Mouse (Mus musculus) natural killer cell, adult 2 months (primary cell): ENCODE data around the gene Babam2.

ENCODE experiments used
- DNase-seq, 2 experiments: peaks; one replicate each; pipeline ENCODE4 v3.0.0; 2022; ENCODE audit warnings: low spot score in 2 of 2

Babam2 gene

DNA sequence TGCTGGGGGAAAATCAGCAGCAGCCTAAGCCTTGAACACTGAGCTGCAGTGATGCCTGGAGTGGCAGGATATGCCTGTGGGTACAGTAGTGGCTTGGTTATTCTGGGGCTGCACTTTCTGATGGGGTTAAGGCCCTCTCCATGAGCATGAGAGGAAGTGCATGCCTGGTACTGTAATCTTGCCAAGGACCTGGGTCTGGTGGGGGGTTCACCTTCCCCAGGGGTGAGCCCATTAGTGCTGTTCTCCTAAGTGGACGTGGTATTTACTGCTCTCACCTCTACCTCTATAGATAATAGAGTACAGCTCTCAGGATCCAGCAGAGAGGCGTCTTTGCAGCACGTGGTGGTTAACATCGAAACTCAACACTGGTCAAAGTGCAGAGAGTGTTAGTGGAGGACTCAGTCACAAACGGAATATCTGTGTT is 16.4 kb downstream of the Babam2 start:
- DNase-seq, result peak; percentile 21 to 40

DNA sequence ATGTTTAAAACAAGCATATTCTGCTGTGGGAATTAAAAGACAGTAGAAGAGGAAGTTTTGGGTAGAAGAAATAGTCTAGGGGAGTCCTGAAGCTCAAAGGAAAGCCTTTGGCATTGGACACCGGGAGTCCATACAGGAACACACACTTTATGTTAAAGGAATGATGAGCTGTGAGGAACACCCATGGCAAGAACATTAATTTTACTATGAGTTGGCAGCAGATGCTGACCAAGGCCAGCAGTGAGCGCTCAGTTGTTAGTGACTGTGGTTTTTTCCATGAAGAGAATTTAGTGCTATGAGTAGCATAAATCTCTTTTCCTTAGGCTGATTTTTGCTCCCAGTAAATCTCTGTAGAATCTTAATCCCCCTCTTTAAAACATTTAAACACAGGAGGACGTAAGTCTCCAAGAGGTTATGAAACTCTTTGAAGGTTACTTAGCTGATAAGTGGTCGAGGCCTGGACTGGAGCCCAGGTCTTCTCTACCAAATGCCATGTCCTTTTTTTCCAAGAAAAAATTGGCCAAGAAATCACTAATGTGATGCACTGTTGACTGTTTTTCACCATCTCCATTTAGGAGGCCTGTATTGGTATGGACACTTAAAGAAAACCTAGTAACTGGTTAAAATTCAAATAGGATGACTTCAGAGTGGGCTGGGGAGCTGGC is 18.1 kb downstream of the Babam2 start:
- DNase-seq, result no peak

DNA sequence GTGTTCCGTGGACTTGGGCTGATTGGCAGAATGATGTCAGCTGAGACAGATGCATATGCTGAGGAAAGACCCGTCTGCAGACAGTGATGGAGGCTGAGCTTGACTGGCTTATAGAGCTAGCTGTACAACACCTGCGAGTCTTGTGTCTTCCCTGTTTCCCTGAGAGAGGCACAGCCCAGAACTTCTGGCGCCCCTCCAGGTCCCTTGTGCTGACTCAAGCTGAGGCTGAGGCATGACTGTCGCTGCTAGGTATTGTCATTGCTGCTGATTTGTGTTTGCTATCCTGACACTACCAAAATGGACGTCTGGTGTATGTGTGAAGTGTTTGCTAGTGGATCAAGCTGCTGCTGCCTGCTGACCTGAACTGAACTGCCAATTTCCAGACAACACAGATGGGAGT is 27.0 kb downstream of the Babam2 start:
- DNase-seq, result no peak

DNA sequence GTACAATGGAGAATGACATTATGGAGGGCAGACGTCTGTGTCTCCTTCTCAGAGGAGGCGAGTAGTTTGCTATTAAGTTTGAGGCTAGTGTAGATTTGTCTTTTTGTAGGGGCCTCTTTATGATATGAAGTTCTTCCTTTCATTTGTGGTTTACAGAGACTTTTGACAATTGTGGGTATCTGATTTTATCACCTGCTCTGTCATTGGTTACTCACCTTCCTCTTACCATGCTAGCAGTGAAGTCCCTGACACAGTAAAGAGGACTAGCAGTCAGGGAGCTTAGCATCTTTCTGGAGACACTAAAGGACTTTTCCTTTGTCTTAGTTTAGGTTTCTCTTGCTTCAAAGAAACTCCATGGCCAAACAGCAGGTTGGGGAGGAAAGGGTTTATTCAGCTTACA is 28.4 kb downstream of the Babam2 start:
- peak in 1 of 2 experiments; percentile 10 for DNase-seq

DNA sequence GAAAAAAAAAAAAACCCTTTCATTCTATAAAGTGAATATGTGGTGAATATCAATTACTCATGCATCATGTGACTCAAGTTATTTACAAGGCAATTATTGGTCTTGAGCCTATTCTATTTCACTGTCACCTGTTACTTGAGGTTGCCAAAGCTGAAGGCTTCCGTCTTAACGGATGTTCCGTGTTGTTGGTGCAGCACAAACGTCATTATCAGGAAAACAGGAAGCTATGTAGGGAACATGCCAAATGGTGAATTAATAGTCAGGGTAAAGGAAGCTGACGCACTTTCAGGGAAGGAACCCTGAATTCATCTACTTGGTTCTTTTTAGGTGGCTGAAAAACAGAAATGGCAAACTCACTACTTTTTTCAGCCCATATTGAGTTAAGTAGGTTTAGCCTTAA is 30.0 kb downstream of the Babam2 start:
- DNase-seq, result no peak

DNA sequence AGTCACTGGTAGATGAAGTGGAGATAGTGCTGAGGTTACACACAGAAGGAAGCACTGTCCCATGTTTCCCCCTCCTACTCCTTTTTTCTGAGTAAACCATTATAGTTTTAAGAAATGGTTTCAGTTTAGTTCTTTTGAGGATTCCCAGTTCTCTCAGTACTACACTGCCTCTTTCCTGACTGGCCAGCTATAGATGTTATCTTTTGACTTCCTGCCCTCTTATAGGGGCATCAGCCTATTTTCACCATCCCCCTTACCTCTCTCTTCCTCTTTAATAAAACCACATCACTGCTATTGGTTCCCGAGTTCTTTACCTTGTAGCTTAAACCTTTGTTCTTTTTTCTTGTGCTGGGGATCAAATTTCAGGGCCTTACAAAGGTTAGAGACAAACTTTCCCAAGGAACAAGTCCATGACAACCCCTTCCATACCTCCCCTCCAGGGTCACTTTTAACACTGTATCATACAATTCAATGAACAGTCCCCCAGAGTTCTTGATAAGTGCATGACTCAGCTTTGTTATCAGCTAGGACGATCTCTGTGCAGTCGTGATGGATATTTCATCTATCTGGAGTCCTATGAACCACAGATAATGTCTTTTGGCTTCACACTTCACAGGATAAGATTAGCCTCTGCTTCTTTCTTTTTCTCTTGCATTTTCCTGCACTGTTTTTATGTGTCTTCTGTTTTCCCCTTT is 35.3 kb downstream of the Babam2 start:
- DNase-seq, result no peak

DNA sequence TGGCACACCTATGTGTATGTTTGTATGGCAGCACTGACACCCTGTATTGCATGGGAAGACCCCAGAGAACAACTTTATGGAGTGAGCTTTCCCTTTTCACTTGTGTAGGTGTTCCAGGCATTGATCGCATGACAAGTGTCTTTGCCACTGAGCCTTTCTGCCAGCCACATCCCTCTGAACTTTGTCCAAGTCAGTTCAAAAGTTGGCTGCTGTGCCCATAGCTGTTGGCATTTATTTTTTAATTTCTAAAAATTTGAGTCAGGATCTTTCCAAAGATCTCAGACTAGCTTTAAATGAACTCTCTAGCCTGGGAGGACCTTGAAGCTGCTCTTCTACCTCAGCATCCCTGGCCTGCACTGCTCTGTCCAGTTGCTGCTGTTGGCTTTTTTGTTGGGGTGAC is 44.4 kb downstream of the Babam2 start:
- DNase-seq, result no peak

DNA sequence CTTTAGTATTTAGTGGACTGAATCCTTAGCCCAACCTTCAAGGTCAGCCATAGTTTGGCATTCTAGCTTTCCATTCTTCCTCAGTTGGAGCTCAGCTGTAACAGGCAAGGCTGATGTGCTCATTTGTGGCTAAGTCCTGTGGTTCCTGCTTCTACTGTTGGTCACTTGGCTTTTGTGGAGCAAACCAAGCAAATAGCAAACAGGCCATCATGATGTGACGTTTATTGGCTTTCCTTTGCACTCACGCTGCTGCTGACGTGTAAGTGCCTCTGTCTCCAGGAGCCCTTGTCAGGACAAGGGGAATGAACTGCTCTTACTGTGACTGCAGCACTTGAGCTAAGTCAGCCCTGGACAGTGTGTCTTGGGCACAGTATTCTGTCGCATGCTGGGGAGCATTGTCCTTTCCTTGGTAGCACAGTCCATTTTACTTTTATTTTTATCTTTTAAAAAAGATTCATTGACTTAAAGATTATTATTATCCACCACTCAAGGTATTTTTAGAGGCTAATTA is 45.1 kb downstream of the Babam2 start:
- DNase-seq, result no peak

DNA sequence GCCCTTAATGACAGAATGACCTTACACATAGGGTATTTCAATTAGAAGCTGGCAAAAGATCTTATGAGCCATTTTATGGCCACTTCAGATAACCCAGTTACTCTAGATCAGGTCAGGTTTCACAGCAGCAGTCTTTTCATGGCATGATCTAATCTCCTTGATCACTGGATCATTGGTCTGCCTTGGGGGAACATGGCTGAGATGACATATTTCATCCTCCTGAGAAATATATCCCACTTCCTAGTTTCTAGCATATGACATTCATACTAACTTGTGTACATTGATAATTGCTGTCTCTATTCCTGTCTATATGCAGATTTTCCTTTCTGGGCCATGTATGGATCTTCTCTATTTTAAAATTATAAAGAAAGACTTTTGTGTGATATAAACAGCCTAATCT is 51.9 kb downstream of the Babam2 start:
- DNase-seq, result no peak

DNA sequence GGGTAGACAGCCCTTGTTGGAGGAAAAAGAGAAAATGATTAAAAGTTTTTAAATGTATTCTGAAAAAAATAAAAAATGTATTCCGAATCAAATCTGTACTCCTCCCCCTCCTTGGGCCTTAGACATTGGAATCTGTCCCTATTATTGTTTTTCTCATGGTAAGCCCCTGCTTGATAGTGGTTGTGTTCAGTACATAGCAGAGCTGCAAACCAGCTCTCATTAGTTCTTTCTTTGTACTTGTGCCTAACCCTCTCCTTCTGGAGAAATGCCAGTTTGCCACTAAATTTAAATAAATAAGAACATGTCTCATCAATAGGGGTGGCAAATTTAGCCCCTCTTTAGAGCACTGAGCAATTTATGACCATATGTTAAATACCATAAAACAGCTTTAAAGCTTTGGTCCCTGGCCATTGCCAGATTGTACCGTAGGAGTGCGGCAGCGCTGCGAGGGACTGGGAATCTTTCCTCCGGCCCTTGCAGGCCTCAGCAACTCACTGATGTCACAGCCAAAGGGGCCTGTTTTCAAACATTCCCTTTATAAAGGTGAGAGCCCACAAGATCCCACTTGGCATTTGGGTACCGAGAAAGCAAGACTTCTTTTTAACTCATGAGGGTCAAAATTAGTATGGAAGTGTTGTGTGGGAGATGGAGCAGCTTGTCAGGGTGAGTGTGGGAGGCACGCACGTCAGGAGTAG is 52.9 kb downstream of the Babam2 start:
- DNase-seq, result no peak

DNA sequence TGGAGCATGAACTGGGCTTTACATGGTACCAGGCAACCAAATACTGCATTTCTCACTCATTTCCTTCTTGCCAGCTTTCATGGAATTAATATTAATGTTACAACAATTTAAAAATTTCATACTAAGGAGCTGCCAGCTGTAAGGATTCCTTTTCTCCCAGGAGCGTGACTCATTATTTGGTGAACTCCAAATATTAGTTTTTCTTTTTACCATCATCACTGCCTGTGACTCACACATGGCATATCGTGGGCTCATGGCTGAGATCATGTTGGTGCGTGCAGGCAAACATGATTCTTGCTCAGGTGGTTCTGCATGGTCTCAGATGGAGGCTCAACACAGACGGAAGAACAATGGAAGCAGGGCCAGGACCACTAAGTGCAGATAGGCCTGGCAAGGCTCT is 53.5 kb downstream of the Babam2 start:
- DNase-seq, result no peak

DNA sequence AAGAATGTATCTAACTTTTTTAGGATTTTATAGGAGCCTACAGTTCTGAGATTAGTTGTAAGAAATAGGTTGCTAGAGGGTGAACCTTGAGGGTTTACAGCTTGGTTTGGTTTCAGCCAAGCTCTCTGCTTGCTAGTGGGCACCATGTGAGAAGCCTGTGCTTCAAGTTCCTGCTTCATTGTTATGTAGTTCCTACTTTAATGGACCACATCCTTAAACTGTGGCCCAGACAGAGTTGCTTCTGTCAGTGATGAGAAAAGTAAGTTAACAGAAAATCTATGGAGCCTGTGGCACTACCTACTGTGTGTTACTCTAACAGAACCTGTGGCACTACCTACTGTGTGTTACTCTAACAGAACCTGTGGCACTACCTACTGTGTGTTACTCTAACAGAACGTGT is 57.1 kb downstream of the Babam2 start:
- DNase-seq, result no peak

DNA sequence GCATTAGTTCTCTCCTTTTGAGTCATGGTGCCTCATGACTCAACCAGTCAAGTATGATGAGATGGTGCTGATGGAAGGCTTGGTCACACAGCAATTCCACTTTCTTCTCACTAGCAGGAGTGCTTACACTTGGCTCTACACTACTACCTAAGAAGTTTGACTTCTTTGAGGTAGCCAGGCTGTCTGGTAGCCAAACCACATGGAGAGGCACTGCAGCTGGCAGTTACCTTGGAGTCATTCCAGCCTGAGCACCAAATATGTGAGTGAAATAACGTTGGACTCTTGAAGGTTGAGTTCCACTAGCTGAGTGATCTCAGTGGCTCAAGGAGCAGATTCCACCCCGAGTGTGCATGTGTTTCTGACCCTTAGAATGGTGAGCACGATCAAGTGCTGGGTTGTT is 57.8 kb downstream of the Babam2 start:
- DNase-seq, result no peak

DNA sequence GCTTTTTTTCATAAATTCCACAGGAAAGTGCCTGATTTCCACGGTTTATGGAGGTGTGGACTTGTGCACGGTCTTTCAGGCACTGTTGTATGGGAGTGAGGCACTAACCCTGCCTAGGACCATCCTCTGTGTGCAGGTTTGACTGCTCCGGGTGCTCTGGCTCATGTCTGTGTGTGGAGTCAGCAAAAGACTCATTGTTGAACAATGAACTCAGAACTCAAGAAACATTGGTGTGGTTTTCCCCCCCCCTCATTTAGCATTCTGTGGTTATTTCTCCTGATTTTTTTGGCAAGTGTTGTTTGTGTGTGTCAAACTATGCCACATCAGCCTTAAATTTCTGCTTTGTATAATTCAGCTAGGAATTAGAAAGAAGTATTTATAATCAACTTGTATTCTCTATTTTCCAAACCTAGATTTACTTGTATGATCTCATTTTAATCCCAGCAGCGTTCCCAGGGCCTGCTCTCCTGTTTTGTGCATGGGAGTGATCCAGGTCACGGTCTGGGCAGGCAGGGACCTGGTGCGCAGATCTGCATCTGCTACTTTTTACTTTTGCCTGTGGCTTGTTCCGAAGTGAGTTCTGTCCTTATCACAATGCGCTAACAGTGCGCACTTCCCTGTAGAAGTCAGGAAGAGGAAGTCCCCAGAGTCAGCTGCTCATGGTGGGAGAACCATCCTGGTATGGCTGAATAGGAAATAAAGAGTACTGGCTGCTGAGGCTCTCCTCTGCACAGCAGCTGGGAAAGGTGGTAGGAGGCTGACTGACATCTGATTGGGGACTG is 61.0 kb downstream of the Babam2 start:
- DNase-seq, result no peak

DNA sequence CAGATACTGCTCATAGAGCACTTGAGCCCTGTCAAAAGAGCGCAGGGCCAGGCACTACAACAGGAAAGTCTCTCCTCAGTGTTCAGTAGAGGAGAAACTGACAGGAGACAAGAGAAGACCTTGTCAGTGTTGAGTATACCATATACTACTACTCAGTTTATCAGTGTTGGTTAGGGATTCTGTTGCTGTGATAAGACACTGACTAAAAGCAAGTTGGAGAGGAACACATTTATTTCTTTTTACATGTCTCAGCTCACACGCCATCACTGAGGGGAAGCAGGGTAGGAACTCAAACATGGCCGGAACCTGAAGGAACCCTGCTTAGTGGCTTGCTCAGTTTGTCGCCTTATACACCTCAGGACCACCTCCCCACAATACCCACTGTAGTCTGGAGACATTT is 64.4 kb downstream of the Babam2 start:
- DNase-seq, result no peak

DNA sequence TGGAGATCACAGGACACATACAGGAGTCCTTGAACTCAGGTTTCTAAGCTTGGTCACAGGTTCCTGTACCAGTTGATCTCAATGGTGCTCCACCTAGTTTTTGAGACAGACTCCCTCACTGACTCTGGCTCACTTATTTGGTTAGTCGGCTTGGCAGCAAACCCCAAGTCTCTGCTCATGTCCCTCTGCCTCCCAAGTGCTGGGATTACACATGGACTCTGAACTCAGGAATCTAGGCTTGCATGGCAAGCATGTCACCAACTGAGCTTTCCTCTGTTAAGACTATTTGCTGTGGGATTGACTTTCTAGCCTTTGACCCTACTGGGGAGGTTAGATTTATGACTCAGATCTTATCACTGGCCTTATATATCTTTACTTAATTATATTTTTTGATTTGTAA is 65.3 kb downstream of the Babam2 start:
- no peak for DNase-seq

DNA sequence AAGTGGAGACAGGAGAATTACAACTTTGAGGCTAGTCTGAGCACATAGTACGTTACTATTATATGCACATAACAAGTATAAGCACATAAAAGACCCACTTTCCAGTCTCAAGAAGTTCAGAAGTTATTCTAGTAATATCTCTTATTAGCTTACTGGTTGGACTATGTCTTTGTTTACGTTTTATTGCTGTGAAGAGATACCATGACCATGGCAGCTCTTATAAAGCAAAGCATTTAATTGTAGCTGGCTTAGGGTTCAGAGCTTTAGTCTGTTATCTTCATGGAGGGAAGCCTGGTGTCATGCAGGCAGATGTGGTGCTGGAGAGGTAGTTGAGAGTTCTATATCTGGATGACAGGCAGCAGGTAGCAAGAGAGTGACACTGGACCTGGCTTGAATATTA is 68.3 kb downstream of the Babam2 start:
- no peak for DNase-seq

DNA sequence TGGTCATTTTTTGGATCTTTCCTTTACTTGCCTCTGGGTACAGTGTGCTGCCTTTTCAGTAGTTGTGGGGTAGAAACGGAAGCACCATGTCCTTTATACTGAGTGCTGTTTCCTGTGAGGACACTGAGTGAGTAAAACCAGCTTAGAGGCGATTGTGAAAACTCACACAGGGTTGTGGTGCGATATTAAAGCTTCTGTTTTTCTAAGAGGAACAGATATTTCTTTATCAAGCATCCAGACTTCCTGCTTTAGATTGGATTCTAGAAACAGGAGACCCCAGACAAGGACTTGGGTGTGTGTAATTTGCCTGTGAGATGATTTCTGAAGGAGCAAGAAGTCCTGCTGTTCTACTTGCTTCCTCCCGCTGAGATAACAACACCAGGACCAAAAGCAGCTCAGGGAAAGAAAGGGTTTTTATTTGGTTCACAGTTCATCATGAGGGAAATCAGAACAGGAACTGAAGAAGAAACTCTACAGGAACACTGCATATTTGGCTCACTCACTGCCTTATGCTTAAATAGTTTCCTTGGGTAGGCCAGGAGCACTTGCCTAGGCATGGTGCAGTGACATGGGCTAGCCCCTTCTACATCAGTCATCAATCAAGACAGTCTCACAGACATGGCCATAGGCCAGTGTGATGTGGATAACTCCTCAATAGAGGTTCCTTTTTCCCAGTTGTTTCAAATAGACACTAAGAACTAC is 69.5 kb downstream of the Babam2 start:
- peak; percentile 29 to 56 for DNase-seq

DNA sequence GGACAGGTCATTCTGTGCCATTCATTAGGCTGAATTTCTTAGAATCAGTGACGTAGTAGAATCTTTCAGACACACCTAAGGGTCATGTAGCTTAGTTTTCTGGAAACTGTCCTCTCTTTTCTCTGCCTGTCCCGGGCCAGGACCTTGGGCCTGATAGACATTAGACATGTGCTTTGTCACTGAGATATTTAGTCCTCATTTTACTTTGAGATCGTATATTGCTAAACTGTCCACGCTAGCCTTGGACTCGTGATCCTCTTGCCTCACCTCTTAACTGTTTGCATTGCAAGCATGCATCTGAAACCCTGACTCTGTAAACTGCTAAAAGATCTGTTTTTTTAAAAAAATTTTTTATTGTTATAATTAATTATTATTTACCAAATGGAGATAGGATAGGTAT is 74.0 kb downstream of the Babam2 start:
- DNase-seq, result no peak

DNA sequence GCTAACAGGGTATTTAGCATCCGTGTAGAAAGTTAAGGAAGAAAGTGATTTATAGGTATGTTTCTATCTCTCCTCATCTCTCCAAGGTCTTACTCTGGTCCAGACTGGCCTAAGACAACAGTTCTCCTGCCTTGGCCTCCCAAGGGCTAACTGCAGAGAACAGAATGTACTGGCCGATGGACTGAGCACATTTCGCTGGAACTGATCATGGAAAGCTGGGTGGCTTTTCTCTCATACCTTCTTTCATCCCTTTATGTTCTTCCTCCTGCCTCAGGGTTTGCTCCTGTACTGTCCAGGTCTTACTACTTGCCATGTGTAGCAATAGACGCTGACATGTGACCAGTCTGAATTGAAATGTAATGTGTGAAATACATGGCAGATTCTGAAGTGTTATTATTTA is 74.4 kb downstream of the Babam2 start:
- DNase-seq, result no peak

DNA sequence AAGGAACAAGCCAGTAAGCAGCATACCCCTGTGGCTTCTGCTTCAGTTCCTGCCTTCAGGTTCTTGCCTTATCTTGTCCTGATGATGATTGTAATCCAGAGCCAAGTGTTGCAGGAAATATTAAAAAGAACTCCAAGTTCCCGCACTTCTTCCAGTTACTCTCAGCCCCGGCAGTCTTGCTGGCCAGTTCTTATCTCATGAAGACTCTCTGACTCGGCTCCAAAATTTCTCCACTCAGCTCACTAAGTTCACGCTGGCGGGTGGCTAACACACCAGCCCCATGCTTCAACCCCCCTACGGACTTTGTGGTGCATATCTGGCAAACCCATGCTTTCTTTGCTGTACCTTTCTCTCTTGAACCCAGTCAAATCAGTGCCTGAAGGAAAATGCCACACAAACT is 77.5 kb downstream of the Babam2 start:
- DNase-seq, result no peak

DNA sequence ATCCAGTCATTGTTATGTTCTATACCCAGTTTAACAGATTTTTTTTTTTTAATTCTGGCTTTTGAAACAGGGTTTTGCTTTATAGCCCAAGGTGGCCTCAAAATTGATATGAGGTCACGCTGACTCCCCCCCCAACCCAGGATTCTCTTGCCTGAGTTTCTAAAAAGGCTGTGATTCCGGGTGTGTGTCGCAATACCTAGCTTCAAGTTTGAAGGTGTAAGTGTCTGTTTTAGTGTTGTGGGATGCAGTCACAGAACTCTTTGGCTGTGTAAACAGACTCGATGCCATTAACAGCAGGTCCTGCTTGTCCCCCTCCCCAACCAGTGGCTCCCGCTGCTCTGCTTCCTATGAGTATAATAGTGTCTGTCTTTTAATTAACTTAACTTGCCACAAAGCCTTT is 84.1 kb downstream of the Babam2 start:
- no peak for DNase-seq
